Mouse (Mus musculus) left cerebral cortex, adult 9 months (tissue): ENCODE data around the gene Mthfsd.
A peak's percentile ranks its signal among the peaks of the same experiment; 100 is the strongest.

ENCODE experiments used
- DNase-seq, 2 experiments: peaks; one replicate each; pipeline ENCODE4 v3.0.0; 2022; ENCODE audit warnings: low spot score in 2 of 2

Mthfsd gene

GRCm38 (mm10) chr8:121073174-121074107, 34.8 kb downstream of the Mthfsd start:
- no peak for DNase-seq

GRCm38 (mm10) chr8:121072406-121073130, 35.6 kb downstream of the Mthfsd start:
- no peak for DNase-seq

GRCm38 (mm10) chr8:121071454-121071853, 36.7 kb downstream of the Mthfsd start:
- no peak for DNase-seq

- no peak for DNase-seq
Measured at GRCm38 (mm10) chr8:121063649-121064048, 44.5 kb downstream of the Mthfsd start.

- DNase-seq: no peak
Measured at GRCm38 (mm10) chr8:121062521-121062920, 45.7 kb downstream of the Mthfsd start.

GRCm38 (mm10) chr8:121059098-121059497, 49.1 kb downstream of the Mthfsd start:
- DNase-seq: peak; percentile 9 to 43

- no peak for DNase-seq
Measured at GRCm38 (mm10) chr8:121058081-121058480, 50.1 kb downstream of the Mthfsd start.

GRCm38 (mm10) chr8:121047441-121047840, 60.8 kb downstream of the Mthfsd start:
- no peak for DNase-seq

GRCm38 (mm10) chr8:121043719-121044440, 64.3 kb downstream of the Mthfsd start:
- no peak for DNase-seq
